Mouse (Mus musculus) bone marrow, adult 2 months (tissue): ENCODE measurements around the gene Pdcd2l. TPM values are rescaled to one million over a fixed set of nuclear protein-coding genes. Genes with fewer than 3 reads are reported as not detected.

Experiments used
- H3K27ac ChIP-seq: fragments of 200-500 bp; 2 replicates; pipeline ENCODE4 v1.5.1; 2012; ENCODE audit warnings: low read depth, mild to moderate bottlenecking, control low read depth, inconsistent platforms, low read length; ENCODE audit not compliant: control insufficient read depth, poor library complexity, insufficient read depth
- H3K4me1 ChIP-seq: fragments of 200-500 bp; 2 replicates; pipeline ENCODE4 v1.6.1; 2011; ENCODE audit warnings: low read length; ENCODE audit not compliant: control insufficient read depth, insufficient read depth
- H3K4me3 ChIP-seq: fragments of 200-500 bp; replicated peaks from 2 replicates; pipeline ENCODE3; 2011; ENCODE audit warnings: mild to moderate bottlenecking, low read depth, low read length, control low read depth; ENCODE audit not compliant: control insufficient read depth
- CTCF ChIP-seq: fragments of 200-500 bp; IDR thresholded peaks from 2 replicates; pipeline ENCODE4 v1.5.1; 2011; ENCODE audit warnings: low read length, control low read depth; ENCODE audit not compliant: control insufficient read depth, insufficient read depth
- POLR2A ChIP-seq: fragments of 200-500 bp; IDR thresholded peaks from 2 replicates; pipeline ENCODE4 v1.6.1; 2011; ENCODE audit warnings: low read depth, mild to moderate bottlenecking, control low read depth, low read length, borderline replicate concordance; ENCODE audit not compliant: control insufficient read depth
- WGBS: fragments of 180-500 bp; shearing (Covaris S2); methylation state at CpG from one replicate; pipeline ENCODE4 v1.1.7; 2018; 5-methylcytosine and 5-hydroxymethylcytosine counted together
- polyA plus RNA-seq: library from polyadenylated mRNA; stranded (reverse); fragments of >200 nt; gene quantifications from 2 replicates; pipeline ENCODE4 v1.2.4, GENCODE M21; 2011; ENCODE audit warnings: low replicate concordance; ENCODE audit not compliant: missing spikeins, insufficient read depth, insufficient read length

Gene Pdcd2l
- 7.5 and 17.9 TPM in 2 replicates for polyA plus RNA-seq

DNA sequence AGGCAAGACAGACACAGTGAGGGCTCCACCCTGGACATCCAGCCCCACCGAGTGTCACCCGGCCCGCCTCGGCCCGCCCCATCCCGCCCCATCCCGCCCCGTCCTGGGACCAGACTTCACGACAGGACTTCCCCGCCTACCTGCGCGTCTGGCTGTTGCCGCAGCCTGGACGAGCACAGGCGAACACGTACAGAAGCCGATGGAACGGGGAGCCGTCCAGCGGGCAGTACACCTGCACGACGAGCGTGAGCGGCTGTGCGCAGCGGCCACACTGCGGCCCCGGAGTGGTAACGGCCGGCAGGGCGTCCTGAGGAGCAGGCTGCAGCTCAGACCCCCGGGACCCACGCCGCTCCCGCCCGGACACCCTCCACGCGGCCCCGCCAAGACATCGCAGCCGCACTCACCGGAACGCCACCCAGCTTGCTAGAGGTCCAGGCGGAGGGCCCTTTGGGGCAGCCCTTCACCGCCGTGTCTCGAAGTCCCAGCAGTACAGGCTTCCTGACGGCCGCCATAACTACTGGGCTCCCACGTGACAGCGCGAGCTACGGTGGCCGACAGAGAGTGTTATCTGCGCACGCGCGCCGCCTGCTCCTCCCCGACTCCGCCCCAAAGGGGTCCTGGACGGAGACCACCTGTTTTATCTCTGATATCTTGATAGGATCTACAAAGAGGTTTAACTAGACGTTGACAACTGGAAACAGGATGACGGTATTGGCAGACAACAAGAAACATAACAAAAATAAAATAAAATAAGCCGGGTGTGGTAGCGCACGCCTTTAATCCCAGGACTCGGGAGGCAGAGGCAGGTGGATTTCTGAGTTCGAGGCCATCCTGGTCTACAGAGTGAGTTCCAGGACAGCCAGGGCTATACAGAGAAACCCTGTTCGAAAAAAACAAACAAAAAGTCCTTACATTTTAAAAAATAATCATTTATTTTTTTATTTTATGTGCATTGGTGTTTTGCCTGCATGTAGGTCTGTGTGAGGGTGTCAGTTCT is at the start of gene Pdcd2l:
Gene Pdcd2l (minus strand): TSS at position 530 of the 997 bp plus-strand sequence.
- Histone ChIP-seq H3K4me3 (peak within 1 kb of the TSS; percentile 99), H3K4me1 (no peaks in the 10 kb centered on the region; the same call in 1 of the 2 replicates), H3K27ac (peak within 1 kb of the TSS; percentile 92)
- TF ChIP-seq POLR2A = peak; percentile 73; the same call in 1 of the 2 replicates
- no peak for TF ChIP-seq CTCF
- 1% methylated on average over 70 of the region's 70 CpGs for WGBS

DNA sequence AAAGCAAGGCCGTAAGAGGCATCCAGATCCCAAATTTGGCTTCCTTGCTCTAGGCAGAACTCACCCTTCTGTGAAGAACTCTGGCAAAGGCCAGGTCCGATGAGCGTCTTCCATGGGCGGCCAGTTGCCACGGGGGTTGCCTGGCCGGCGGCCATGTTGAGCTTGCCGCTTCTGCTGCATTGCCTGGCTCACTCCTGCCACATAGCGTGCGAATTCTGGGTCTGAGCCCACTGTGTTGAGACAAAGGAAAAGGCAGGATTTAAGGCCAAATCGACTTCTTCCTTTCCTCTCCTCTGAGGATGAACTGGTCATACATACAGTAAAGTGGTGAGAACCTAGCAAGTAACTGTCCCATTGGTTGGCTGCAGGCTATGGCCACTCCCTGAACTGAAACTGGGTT is 45.7 kb upstream of the Pdcd2l start:
- Histone ChIP-seq H3K27ac (no peak overlapping the region; the same call in 1 of the 2 replicates), H3K4me3 (no peak overlapping the region), H3K4me1 (no peaks in the 10 kb centered on the region)
- 92% methylated on average over 11 of the region's 11 CpGs for WGBS
- TF ChIP-seq POLR2A (no peak), CTCF (no peak)

GRCm38 (mm10) chr7:34238086-34238485 is 41.6 kb upstream of the Pdcd2l start:
- WGBS = 64% methylated on average over 5 of the region's 5 CpGs
- TF ChIP-seq POLR2A = no peak
- TF ChIP-seq CTCF = no peak
- Histone ChIP-seq H3K27ac (no peak overlapping the region), H3K4me1 (peaks cover 2% of the 10 kb centered on the region; the same call in 1 of the 2 replicates), H3K4me3 (no peak overlapping the region)

DNA sequence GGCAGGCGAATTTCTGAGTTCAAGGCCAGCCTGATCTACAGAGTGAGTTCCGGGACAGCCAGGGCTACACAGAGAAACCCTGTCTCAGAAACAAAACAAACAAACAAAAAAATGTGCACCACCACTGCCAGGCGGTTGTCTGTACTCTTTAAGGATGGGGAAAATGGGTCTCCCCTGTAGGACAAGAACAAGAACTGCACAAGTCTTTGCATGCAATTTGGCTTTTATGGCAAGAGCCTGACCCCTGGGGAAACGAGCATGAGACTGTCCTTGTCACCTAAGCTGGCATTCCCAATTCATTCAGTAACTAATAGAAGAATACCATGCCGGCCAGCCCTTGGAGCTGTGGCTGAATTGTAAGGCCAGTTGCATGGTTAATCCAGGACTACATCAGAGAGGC is 39.1 kb upstream of the Pdcd2l start:
- 83% methylated on average over 5 of the region's 5 CpGs for WGBS
- H3K4me1 ChIP-seq = peaks cover 2% of the 10 kb centered on the region; the same call in 1 of the 2 replicates
- H3K4me3 ChIP-seq = no peak overlapping the region
- no peak for TF ChIP-seq CTCF
- TF ChIP-seq POLR2A = no peak
- H3K27ac ChIP-seq = no peak overlapping the region

GRCm38 (mm10) chr7:34234610-34235561 is 38.4 kb upstream of the Pdcd2l start:
- no peak for TF ChIP-seq CTCF
- no peak for TF ChIP-seq POLR2A
- peak overlapping the region; percentile 77 for H3K4me3 ChIP-seq
- WGBS = 1% methylated on average over 17 of the region's 17 CpGs
- H3K27ac ChIP-seq = no peak overlapping the region
- H3K4me1 ChIP-seq = peaks cover 2% of the 10 kb centered on the region; the same call in 1 of the 2 replicates

DNA sequence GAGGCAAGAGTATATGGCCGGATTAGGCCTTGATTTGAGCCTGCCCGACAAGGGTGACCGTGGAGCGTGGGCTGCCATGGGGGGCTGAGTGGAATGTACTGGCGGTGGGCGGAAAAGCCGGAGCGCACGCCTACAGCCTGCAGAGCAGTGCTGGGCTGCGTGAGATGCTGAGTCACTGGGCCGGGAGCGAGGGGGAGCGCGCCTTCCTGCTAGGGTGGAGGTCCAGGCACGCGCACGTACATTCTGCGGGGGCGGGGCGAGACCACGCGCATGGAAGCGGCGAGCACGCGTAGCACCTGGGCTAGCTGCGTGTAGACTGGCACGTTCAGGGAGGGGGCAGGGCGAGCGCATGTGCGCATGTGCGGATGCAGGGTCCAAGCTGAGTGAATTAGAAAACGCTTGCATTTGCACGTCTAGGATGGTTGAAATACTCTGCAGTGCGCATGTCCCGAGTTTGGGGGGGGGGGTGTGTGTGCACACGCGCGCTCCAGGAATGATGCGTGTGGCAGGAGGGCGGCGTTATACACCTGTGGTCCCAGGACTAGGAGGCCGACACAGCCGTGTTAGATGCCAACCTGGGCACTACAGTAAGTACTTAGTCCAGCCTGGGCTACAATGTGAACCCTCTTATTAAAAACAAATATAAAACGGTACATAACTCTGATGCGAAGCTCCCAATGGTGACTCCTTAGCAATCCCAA is 37.6 kb upstream of the Pdcd2l start:
- under 1% methylated on average over 46 of the region's 46 CpGs for WGBS
- peak; percentile 5; the same call in 1 of the 2 replicates for TF ChIP-seq CTCF
- peak; percentile 73; the same call in 1 of the 2 replicates for TF ChIP-seq POLR2A
- Histone ChIP-seq H3K27ac (peak overlapping the region; percentile 68), H3K4me1 (peaks cover 2% of the 10 kb centered on the region; the same call in 1 of the 2 replicates), H3K4me3 (peak overlapping the region; percentile 77)
